Mouse (Mus musculus) layer of hippocampus, postnatal 14 days (tissue): ENCODE data around the gene Brsk2. TPM values are rescaled to one million over a fixed set of nuclear protein-coding genes. Genes with fewer than 3 reads are reported as not detected.
"Not testable (repeated sequence)": the region's sequence is repeated elsewhere in the genome, so short reads cannot be mapped to it uniquely, and the experiment has no call there.

Experiments
- DNase-seq, 2 experiments: peaks; one replicate each; pipeline ENCODE4 v3.0.0; 2021 to 2022; ENCODE audit warnings: low spot score in 2 of 2, mixed read lengths in 1 of 2
- long read RNA-seq, 2 experiments: library from polyadenylated mRNA; stranded (forward); transcript quantifications; one replicate each; pipeline ENCODE4 v2.0.0; 2021
- total RNA-seq, 2 experiments: library from RNA; stranded (reverse); gene quantifications; 2 replicates each; pipeline ENCODE4 v1.2.3; 2021

The Brsk2 gene
- total RNA-seq = 100 to 1,000 TPM; 174 to 177 TPM
- long read RNA-seq, experiment 1, full-length matches to known transcripts = 14 of 96 reads
- long read RNA-seq, experiment 1, partial matches to known transcripts = 29 of 96 reads
- long read RNA-seq, experiment 1, other reads (novel, unspliced or antisense) = 53 of 96 reads
- long read RNA-seq, experiment 2, full-length matches to known transcripts = 9 of 127 reads
- long read RNA-seq, experiment 2, partial matches to known transcripts = 18 of 127 reads
- long read RNA-seq, experiment 2, other reads (novel, unspliced or antisense) = 100 of 127 reads

GRCm38 (mm10) chr7:141948906-141949798, at the start of gene Brsk2:
Brsk2 (plus strand) TSS chr7:141949751.
- DNase-seq = peak; percentile 98

GRCm38 (mm10) chr7:141901825-141902224, 47.7 kb upstream of the Brsk2 start:
- no peak for DNase-seq

GRCm38 (mm10) chr7:141902269-141902729, 47.3 kb upstream of the Brsk2 start:
- DNase-seq = peak; percentile 98 to 99

- DNase-seq = no peak
These were observed 46.8 kb upstream of the Brsk2 start for GRCm38 (mm10) chr7:141902791-141903190.

GRCm38 (mm10) chr7:141908591-141908990, 41.0 kb upstream of the Brsk2 start:
- peak; percentile 30 to 89 for DNase-seq

GRCm38 (mm10) chr7:141911305-141911704, 38.2 kb upstream of the Brsk2 start:
- no peak for DNase-seq

- no peak for DNase-seq
These were observed 31.1 kb upstream of the Brsk2 start, which contains the start of gene Tollip for GRCm38 (mm10) chr7:141918407-141918806. Tollip (minus strand) TSS chr7:141918507.

- not testable (repeated sequence) for DNase-seq
These were observed 25.4 kb upstream of the Brsk2 start for GRCm38 (mm10) chr7:141924121-141924520.

- DNase-seq = peak; percentile 74 to 79
These were observed 24.6 kb upstream of the Brsk2 start for GRCm38 (mm10) chr7:141924917-141925316.

GRCm38 (mm10) chr7:141928642-141929041, 20.9 kb upstream of the Brsk2 start:
- no peak for DNase-seq

GRCm38 (mm10) chr7:141934128-141934898, 15.2 kb upstream of the Brsk2 start:
- DNase-seq = no peak

- no peak for DNase-seq
These were observed 14.6 kb upstream of the Brsk2 start for GRCm38 (mm10) chr7:141934951-141935350.

- peak in 1 of 2 experiments; percentile 45 for DNase-seq
These were observed 6.1 kb upstream of the Brsk2 start for GRCm38 (mm10) chr7:141943444-141943843.

GRCm38 (mm10) chr7:141945927-141946326, 3.6 kb upstream of the Brsk2 start:
- peak; percentile 78 to 91 for DNase-seq

GRCm38 (mm10) chr7:141947512-141947911, 2.0 kb upstream of the Brsk2 start:
- no peak for DNase-seq

- no peak for DNase-seq
These were observed 1.5 kb upstream of the Brsk2 start for GRCm38 (mm10) chr7:141948045-141948444.

GRCm38 (mm10) chr7:141949799-141950103, 200 bp downstream of the Brsk2 start:
- DNase-seq = no peak

- peak; percentile 57 to 61 for DNase-seq
These were observed 808 bp downstream of the Brsk2 start for GRCm38 (mm10) chr7:141950104-141951013.

- no peak for DNase-seq
These were observed 2.3 kb downstream of the Brsk2 start for GRCm38 (mm10) chr7:141951821-141952220.

- no peak for DNase-seq
These were observed 3.4 kb downstream of the Brsk2 start for GRCm38 (mm10) chr7:141952920-141953319.
